Mouse (Mus musculus) G1E (cell line): ENCODE results near the gene Cdipt. TPM values are rescaled to one million over a fixed set of nuclear protein-coding genes. Genes with fewer than 3 reads are reported as not detected.
A peak's percentile ranks its signal among the peaks of the same experiment; 100 is the strongest.

Experiments used
- ATAC-seq: 2 replicates; pipeline ENCODE4 v1.8.0; 2016; ENCODE audit warnings: mild to moderate bottlenecking; ENCODE audit not compliant: insufficient number of reproducible peaks, poor library complexity, low FRiP score, severe bottlenecking; ENCODE audit errors: extremely low read depth
- DNase-seq: peaks from one replicate; pipeline ENCODE4 v3.0.0; 2012; ENCODE audit warnings: low spot score
- H3K27me3 ChIP-seq: 2 replicates; pipeline ENCODE4 v1.6.1; 2012; ENCODE audit warnings: mild to moderate bottlenecking, low read length, inconsistent platforms; ENCODE audit not compliant: insufficient read depth
- H3K36me3 ChIP-seq: replicated peaks from 2 replicates; pipeline ENCODE3; 2012; ENCODE audit warnings: mild to moderate bottlenecking, inconsistent platforms
- H3K4me1 ChIP-seq: 2 replicates; pipeline ENCODE4 v1.6.1; 2012; ENCODE audit warnings: low read depth, low read length, inconsistent platforms, mixed read lengths; ENCODE audit not compliant: insufficient read depth
- H3K4me3 ChIP-seq: 2 replicates; pipeline ENCODE4 v1.5.1; 2012; ENCODE audit warnings: low read depth, mild to moderate bottlenecking, inconsistent platforms, low read length, moderate library complexity, mixed read lengths
- H3K9me3 ChIP-seq: replicated peaks from 2 replicates; pipeline ENCODE4 v1.6.1; 2012; ENCODE audit warnings: inconsistent platforms
- CTCF ChIP-seq: IDR thresholded peaks from 2 replicates; pipeline ENCODE4 v1.5.1; 2012; ENCODE audit warnings: low read depth, low read length, inconsistent platforms, mixed read lengths
- GATA1 ChIP-seq: IDR thresholded peaks from 2 replicates; pipeline ENCODE4 v1.6.1; 2012; ENCODE audit warnings: borderline replicate concordance, low read length, inconsistent platforms, mixed read lengths
- GATA2 ChIP-seq: IDR thresholded peaks from 2 replicates; pipeline ENCODE4 v1.6.1; 2012; ENCODE audit warnings: low read depth, low read length, inconsistent platforms, borderline replicate concordance
- POLR2AphosphoS5 ChIP-seq: IDR thresholded peaks from 2 replicates; pipeline ENCODE4 v1.6.1; 2012; ENCODE audit warnings: low read depth, low read length, inconsistent platforms; ENCODE audit not compliant: insufficient replicate concordance
- TAL1 ChIP-seq: conservative IDR thresholded peaks from 2 replicates; pipeline ENCODE4 v1.6.1; 2012; ENCODE audit warnings: low read depth, low read length, inconsistent platforms, mixed read lengths
- polyA plus RNA-seq: library from polyadenylated mRNA; stranded (reverse); fragments of >175 nt; gene quantifications from 2 replicates; pipeline ENCODE4 v1.2.3, GENCODE M21; 2012
- total RNA-seq, 2 experiments: library from RNA; stranded (forward) in 1 of 2; stranded (reverse) in 1 of 2; fragments of 200-1000 nt in 1 of 2; fragments of >200 nt in 1 of 2; fragmentation: Nextera tagmentation in 1 of 2; gene quantifications; 2 replicates each; pipeline ENCODE4 v1.2.3; 2014 to 2017

Gene Cdipt
- total and polyA plus RNA-seq, 3 experiments, result 37.5 to 91.2 (median 63.8) TPM

DNA sequence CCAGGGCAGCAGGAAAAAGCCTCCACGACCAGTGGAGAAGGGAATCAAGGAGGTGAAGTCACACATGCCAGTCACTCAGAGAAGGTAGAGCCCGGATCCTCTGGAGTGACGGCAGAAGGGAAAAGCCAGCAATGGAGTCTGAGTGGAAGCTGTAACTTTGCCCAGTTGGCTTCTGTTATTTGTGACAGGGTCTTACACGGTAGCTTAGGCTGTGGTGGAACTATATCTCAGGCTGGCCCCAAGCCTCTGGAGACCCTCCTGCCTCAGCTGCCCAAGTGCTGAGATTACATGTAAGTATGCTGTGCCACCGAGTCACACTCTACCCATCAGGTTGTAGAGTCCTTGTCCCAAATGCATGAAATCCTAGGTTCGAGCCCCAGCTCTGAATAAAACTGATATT, 37.7 kb downstream of the Cdipt start:
- H3K27me3 ChIP-seq, result no peaks in the 10 kb centered on the region
- H3K36me3 ChIP-seq, result peaks cover 71% of the 10 kb centered on the region
- H3K4me1 ChIP-seq, result peaks cover 86% of the 10 kb centered on the region
- TF ChIP-seq GATA2, result no peak
- no peak for TF ChIP-seq POLR2AphosphoS5
- H3K4me3 ChIP-seq, result no peak overlapping the region; the same call in 1 of the 2 replicates
- no peaks in the 10 kb centered on the region for H3K9me3 ChIP-seq
- DNase-seq (no peak), ATAC-seq (no peak)

DNA sequence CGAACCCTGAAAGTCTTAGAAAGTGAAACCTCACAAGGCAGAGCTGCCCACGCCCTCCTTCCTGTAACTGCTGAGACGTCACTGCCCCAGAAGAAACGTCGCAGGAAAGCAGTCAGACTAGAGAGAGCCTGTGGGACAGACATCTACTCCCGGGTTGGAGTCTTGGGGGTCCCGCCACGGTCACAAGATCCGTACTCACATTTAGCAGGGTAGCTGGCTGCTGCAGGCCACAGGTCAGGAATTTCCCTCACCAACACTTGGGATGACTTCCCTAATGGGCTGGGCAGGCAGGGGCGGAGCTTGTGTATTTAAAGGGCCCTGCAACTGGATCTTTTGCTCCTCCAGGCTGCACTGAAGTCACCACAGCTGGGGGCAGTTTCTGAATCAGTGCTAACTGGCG, 38.6 kb downstream of the Cdipt start, which contains the start of gene Mvp:
Gene Mvp, minus strand, starts transcription at position 302 of the 400 bp plus-strand sequence.
- peaks cover 75% of the 10 kb centered on the region for H3K36me3 ChIP-seq

DNA sequence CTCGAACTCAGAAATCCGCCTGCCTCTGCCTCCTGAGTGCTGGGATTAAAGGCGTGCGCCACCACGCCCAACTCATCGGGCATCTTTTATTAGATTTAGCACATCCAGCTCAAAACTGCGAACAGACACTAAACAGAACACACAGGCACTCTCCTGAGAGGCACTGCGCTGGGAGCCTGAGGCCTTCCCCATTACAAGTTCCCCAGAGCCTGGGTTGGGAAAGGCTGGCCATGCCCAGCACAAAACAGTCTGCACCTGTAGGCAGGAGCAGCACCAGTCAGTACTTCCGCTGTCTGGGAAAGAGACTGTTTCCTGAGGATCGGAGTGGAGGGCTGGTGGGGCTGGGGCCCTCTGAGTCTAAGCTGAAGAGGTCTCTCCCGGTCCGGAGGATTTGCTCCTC, 39.3 kb downstream of the Cdipt start:
- DNase-seq, result no peak
- Histone ChIP-seq H3K27me3 (no peaks in the 10 kb centered on the region), H3K4me1 (peaks cover 86% of the 10 kb centered on the region), H3K9me3 (no peaks in the 10 kb centered on the region), H3K36me3 (peaks cover 77% of the 10 kb centered on the region), H3K4me3 (peak overlapping the region; percentile 53; the same call in 1 of the 2 replicates)
- no peak for ATAC-seq
- TF ChIP-seq CTCF, result no peak
- TF ChIP-seq GATA2, result no peak
- no peak for TF ChIP-seq POLR2AphosphoS5
- no peak for TF ChIP-seq GATA1
- no peak for TF ChIP-seq TAL1

More for the DNA sequence above, 38.6 kb downstream of the Cdipt start, which contains the start of gene Mvp:
- H3K4me1 ChIP-seq, result peaks cover 86% of the 10 kb centered on the region
- no peaks in the 10 kb centered on the region for H3K9me3 ChIP-seq
- ATAC-seq (no peak), DNase-seq (no peak)
- H3K27me3 ChIP-seq, result no peaks in the 10 kb centered on the region
- TF ChIP-seq GATA2, result no peak
- TF ChIP-seq TAL1, result no peak
- no peak for TF ChIP-seq GATA1
- no peak for TF ChIP-seq CTCF
- no peak for TF ChIP-seq POLR2AphosphoS5
- peak within 1 kb of the TSS; percentile 73 for H3K4me3 ChIP-seq

DNA sequence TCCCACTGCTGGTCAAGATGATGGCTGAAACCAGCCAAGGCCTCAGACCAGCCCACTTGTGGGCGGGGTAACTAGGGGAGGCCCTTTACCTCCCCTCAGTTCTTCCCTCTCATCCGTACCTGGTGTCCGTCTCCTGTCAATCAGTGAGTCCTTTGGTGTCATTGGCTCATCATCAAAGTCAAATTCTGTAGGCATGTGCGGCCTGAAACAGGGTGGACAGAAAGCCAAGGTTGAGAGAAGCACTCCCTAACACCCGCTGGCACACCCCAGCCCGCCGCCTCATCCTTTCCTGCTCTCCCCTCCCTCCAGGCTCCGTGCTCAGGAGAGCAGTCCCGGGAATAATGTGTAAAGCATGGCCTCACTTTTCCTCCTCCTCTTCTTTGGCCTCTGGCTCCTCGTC, 40.4 kb downstream of the Cdipt start:
- ATAC-seq (peak; percentile 30), DNase-seq (peak; percentile 65)
- H3K27me3 ChIP-seq, result no peaks in the 10 kb centered on the region
- H3K9me3 ChIP-seq, result no peaks in the 10 kb centered on the region
- H3K4me1 ChIP-seq, result peaks cover 91% of the 10 kb centered on the region
- H3K36me3 ChIP-seq, result peaks cover 76% of the 10 kb centered on the region
- H3K4me3 ChIP-seq, result peak overlapping the region; percentile 78
- no peak for TF ChIP-seq POLR2AphosphoS5
- no peak for TF ChIP-seq GATA2
- no peak for TF ChIP-seq CTCF
- no peak for TF ChIP-seq GATA1
- no peak for TF ChIP-seq TAL1

DNA sequence TGATC, 40.6 kb downstream of the Cdipt start, which contains the start of gene Pagr1b:
Gene Pagr1b, minus strand, starts transcription at position 4 of the 5 bp plus-strand sequence.
- H3K4me3 ChIP-seq, result peak within 1 kb of the TSS; percentile 78
- H3K36me3 ChIP-seq, result peaks cover 75% of the 10 kb centered on the region
- ATAC-seq (no peak), DNase-seq (no peak)
- H3K27me3 ChIP-seq, result no peaks in the 10 kb centered on the region
- peaks cover 91% of the 10 kb centered on the region for H3K4me1 ChIP-seq
- no peak for TF ChIP-seq GATA2
- TF ChIP-seq TAL1, result no peak
- no peak for TF ChIP-seq CTCF
- no peak for TF ChIP-seq GATA1
- TF ChIP-seq POLR2AphosphoS5, result no peak
- H3K9me3 ChIP-seq, result no peaks in the 10 kb centered on the region

DNA sequence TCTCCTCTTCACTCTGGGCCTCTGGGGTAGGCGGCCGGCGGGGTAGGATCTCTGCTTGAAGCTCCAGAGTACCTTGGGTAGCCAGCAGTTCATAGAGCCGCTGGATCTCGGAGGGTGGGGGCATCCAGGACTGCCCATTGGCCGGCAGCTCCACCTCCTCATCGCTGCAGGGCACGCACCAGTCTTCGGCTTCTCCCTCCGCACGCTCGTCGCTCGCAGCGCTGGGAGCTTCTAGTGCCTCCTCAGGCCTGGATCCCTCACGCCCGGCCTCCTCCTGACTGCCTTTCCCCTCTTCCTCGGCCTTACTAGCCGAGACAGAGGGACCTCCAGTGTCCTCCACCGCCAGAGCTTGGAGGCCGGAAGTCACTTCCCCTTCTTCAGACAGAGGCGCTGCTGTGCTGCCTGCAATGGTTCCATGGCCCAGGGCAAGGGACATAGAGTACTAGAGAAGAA, 40.8 kb downstream of the Cdipt start:
- TF ChIP-seq TAL1, result no peak
- TF ChIP-seq CTCF, result no peak
- no peak for TF ChIP-seq GATA1
- TF ChIP-seq GATA2, result no peak
- TF ChIP-seq POLR2AphosphoS5, result no peak

More for the DNA sequence above, 40.8 kb downstream of the Cdipt start:
- Histone ChIP-seq H3K4me3 (peak overlapping the region; percentile 78), H3K27me3 (no peaks in the 10 kb centered on the region), H3K9me3 (no peaks in the 10 kb centered on the region), H3K4me1 (peaks cover 91% of the 10 kb centered on the region), H3K36me3 (peaks cover 75% of the 10 kb centered on the region)
- ATAC-seq (peak; percentile 29), DNase-seq (peak; percentile 61)
